Mouse (Mus musculus) gastrocnemius, postnatal 25 days (tissue): Measurements from ENCODE around the gene Sft2d1. TPM values are rescaled to one million over a fixed set of nuclear protein-coding genes. Genes with fewer than 3 reads are reported as not detected.
"Not testable (repeated sequence)": the region's sequence is repeated elsewhere in the genome, so short reads cannot be mapped to it uniquely, and the experiment has no call there.

Experiments used
- DNase-seq: peaks from one replicate; pipeline ENCODE4 v3.0.0; 2022
- total RNA-seq, 2 experiments: library from RNA; stranded (reverse); gene quantifications; 1 replicate in 1 of 2; 2 replicates in 1 of 2; pipeline ENCODE4 v1.2.3; 2021

Gene Sft2d1
- total RNA-seq, 2 experiments from 2014 or later, result 6.8 to 8.0 TPM

GRCm38 (mm10) chr17:8302772-8303438 is 8.0 kb upstream of the Sft2d1 start:
- no peak for DNase-seq

GRCm38 (mm10) chr17:8303671-8304070 is 7.2 kb upstream of the Sft2d1 start:
- no peak for DNase-seq

- no peak for DNase-seq
Measured at GRCm38 (mm10) chr17:8305801-8306200, 5.1 kb upstream of the Sft2d1 start.

- no peak for DNase-seq
Measured at GRCm38 (mm10) chr17:8311751-8312150, 849 bp downstream of the Sft2d1 start.

GRCm38 (mm10) chr17:8313976-8314375 is 3.1 kb downstream of the Sft2d1 start:
- no peak for DNase-seq

- DNase-seq, result no peak
Measured at GRCm38 (mm10) chr17:8316251-8316650, 5.3 kb downstream of the Sft2d1 start.

- DNase-seq, result not testable (repeated sequence)
Measured at GRCm38 (mm10) chr17:8326877-8327276, 16.0 kb downstream of the Sft2d1 start.

- DNase-seq, result no peak
Measured at GRCm38 (mm10) chr17:8328511-8329174, 17.7 kb downstream of the Sft2d1 start.

- DNase-seq, result no peak
Measured at GRCm38 (mm10) chr17:8330602-8331001, 19.7 kb downstream of the Sft2d1 start.

- not testable (repeated sequence) for DNase-seq
Measured at GRCm38 (mm10) chr17:8337159-8337558, 26.3 kb downstream of the Sft2d1 start, which contains the start of gene Prr18. Prr18 (plus strand) TSS chr17:8337459.

- DNase-seq, result no peak
Measured at GRCm38 (mm10) chr17:8339666-8340374, 28.9 kb downstream of the Sft2d1 start.

- DNase-seq, result no peak
Measured at GRCm38 (mm10) chr17:8340407-8341359, 29.8 kb downstream of the Sft2d1 start.

GRCm38 (mm10) chr17:8341360-8341963 is 30.6 kb downstream of the Sft2d1 start:
- DNase-seq, result no peak

GRCm38 (mm10) chr17:8342706-8343105 is 31.8 kb downstream of the Sft2d1 start:
- DNase-seq, result no peak

GRCm38 (mm10) chr17:8343416-8343815 is 32.5 kb downstream of the Sft2d1 start:
- no peak for DNase-seq

- no peak for DNase-seq
Measured at GRCm38 (mm10) chr17:8347765-8348285, 36.9 kb downstream of the Sft2d1 start.

GRCm38 (mm10) chr17:8348941-8349340 is 38.0 kb downstream of the Sft2d1 start:
- no peak for DNase-seq

GRCm38 (mm10) chr17:8351088-8351487 is 40.2 kb downstream of the Sft2d1 start:
- DNase-seq, result no peak

- DNase-seq, result no peak
Measured at GRCm38 (mm10) chr17:8355692-8356091, 44.8 kb downstream of the Sft2d1 start, which contains the start of gene T2. T2 (plus strand) TSS chr17:8355992.

GRCm38 (mm10) chr17:8357498-8357897 is 46.6 kb downstream of the Sft2d1 start:
- DNase-seq, result no peak

- no peak for DNase-seq
Measured at GRCm38 (mm10) chr17:8360876-8361275, 50.0 kb downstream of the Sft2d1 start.
